Mouse (Mus musculus): ENCODE results near the gene Iltifb.
"Not testable (repeated sequence)": the region's sequence is repeated elsewhere in the genome, so short reads cannot be mapped to it uniquely, and the experiment has no call there.

GRCm38 (mm10) chr10:118268812-118269211, 26.0 kb downstream of the Iltifb start:
- not testable (repeated sequence) for TF ChIP-seq POLR2A, CTCF (IDR thresholded peaks at IDR 0.05; ENCODE audit: insufficient read depth, low read depth, low read length)

All from olfactory bulb, adult 2 months (tissue).